Mouse (Mus musculus) lung, postnatal 14 days (tissue): ENCODE measurements around the gene Ulk4.
"Not testable (repeated sequence)": the region's sequence is repeated elsewhere in the genome, so short reads cannot be mapped to it uniquely, and the experiment has no call there.

Experiments
- DNase-seq: peaks from one replicate; pipeline ENCODE4 v3.0.0; 2021

Ulk4 gene

DNA sequence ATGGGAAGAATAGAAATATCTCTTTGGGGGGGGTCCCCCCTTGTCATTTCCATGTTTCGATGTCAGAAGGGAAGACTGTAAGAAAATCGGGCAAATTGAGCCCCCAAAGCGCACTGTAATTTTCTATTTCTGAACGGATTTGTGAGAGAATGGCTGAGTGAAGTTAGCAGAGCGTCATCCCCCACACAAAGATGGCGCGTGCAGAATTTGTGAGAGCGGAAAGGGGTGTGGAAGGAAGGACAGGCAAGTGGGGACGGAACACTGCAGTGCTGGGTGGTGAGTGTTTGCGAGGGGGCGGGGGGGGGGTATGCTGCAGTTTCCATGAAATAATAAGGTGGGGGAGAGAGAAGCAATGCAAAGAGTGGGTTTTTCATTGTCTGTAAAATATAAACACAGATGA lies 347.9 kb downstream of the Ulk4 start, which contains the start of gene Ctnnb1:
Gene Ctnnb1 (plus strand): TSS at position 136 of the 400 bp plus-strand sequence.
- DNase-seq: no peak

DNA sequence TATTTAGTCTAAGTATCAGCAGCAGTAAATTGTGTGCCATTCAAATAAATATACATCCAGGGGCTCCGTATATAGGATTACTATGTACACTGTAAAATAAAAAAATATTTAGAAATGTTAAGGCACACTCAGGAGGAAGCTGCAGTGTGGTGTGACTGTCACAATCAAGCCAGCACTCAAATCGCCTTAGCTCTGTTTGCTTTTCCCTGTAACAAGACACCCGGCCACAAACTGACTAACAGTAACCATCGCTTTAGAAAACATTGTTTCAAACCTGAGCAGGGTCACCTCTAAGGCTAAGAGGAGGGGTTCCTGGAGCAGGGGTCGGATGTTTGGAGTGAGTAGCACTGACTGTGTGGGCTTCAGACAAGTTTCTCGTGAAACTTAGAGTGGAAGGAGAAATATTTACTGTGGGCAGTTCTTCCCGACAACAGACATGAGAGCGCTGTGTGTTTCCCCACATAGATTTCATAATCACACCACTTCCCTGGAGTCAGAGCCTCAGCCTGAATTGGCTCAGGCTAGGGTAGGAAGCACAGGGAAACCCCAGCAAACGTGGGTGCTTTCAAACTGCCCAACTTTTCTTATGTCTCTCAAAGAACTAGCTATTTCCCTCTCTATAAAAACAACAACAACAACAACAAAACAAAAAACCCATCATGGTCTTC lies 349.9 kb downstream of the Ulk4 start:
- no peak for DNase-seq

DNA sequence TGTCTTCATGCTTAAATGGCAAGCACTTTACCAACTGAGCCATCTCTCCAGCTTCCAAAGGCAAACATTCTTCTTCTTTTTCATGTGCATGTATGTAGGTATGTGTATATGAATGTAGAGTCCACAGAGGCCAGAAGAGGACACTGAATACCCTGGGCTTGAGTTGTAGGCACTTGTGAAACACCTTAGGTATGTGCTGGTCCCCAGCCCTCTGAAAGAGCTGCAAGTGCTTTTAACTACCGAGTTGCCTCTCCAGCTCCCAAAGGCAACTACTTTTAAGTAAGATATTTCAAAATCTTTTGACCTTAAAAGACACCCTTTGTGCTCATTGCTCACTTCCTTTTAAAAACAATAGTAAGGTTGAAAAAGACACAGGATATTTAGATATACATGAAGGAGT lies 350.9 kb downstream of the Ulk4 start:
- no peak for DNase-seq

DNA sequence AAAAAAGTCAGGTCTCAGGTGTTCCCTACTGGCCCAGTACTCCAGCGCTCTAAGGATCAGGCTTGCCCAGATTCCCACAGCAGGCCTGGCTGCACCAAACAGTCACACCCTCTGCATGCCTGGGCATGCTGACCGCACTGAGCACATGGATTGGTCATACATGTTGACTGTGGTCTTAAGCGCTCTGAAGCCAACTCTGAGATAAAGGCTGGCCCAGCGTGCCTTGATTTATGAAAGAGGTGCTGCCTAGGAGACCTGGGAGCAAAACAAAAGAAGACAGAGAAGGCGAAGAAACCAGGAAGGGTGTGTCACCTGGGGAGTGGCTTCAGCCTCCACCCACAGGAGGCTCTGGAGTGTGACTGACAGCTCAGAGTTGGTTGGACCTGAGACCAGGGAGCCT lies 357.9 kb downstream of the Ulk4 start:
- DNase-seq: no peak

DNA sequence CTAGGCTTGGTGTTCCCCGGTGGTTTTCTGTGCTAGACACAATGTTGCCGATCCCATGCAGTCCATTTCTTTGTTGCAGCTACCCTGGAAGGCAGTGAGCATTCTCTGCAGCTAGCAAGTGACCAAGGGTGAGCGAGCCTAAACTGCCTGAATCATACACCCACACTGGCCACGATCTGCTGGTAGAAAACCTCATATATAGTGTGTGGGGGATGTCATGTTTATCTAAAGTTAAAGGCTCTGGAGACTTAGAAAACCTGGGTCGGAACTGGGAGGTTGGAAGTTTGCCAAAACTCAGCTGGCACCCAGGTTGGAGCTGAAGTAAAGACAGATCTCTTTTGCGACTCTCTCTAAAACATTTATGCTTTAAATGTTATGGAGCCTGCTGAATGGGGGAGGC lies 358.4 kb downstream of the Ulk4 start:
- DNase-seq: no peak

DNA sequence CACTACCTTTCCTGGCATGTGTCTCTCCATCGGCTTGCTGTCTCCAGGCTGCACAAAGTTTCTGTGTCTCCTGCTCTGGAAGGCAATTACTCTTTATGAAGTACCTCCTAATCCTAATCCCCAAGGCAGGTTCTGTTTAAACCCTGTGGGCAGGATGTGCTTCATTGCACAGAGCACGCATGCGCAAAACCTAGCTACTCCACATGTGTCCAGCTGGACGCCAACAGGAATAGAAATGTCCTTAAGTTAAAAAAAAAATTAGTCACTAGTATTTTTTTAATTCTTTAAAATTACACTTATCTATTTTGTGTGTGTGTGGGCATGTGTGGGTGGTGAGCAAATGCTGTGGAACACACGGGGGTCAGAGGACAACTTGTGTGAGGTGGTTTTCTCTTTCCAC lies 358.8 kb downstream of the Ulk4 start:
- DNase-seq: no peak

DNA sequence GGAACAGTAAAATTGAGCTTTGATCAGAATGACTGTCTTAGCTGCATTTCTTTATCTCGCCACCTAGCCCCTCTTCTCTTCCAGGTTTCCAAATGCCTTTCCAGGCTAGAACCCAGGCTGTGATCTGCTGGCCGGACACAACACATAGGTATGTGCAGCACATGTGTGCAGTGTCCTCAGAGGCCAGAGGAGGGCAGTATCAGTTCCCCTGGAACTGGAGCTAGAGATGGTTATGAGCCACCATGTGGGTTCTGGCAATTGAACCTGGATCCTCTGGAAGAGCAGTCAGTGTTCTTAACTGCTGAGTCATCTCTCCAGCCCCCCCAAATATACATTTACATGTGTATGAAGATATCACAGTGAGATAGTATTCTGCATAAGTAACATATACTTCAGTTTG lies 359.4 kb downstream of the Ulk4 start:
- DNase-seq: not testable (repeated sequence)

DNA sequence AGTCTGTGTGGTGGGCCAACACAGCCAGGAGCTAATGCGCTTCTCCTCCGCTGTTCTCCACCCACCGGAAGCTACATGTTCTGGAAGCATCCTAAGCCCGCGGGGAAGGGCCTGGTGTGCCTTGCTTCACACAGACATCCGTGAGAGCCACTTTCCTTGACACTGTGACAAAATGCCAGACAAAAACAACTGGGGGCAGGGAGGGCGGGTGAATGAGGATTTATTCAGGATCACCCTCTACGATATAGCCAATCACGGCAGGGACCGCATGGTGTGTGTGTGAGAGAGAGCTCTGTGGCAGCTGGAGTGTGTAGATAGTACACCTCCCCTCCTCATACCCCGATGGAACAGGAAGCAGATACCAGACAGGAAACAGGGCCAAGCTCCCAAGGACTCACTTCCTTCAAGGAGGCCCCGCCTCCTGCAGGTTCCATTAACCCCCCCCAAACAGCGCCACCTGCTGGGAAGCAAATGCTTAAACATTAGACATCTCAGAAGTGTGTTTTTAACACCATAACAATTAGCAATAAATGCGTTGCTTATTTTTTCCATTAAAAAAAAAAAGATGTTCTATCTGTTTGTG lies 362.0 kb downstream of the Ulk4 start:
- DNase-seq: peak; percentile 58

DNA sequence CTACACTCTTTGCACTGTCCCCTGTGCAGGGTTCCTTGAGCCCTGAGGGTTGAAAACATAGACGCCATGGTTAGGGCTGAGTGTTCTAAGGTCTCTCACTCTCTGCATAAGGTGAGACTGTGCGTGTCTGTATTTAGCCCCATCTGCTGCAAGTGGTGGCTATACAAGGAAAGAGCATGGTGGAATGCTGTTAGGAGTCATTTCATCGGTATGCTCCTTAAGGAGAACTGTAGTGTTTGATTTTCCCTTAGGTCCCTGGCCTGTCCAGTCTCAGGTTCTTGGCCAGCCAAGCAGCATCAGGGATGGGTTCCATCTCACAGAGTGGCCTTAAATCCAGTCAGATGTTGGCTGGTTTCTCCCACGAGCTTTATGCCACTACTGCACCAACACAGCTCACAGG lies 362.6 kb downstream of the Ulk4 start:
- DNase-seq: no peak

DNA sequence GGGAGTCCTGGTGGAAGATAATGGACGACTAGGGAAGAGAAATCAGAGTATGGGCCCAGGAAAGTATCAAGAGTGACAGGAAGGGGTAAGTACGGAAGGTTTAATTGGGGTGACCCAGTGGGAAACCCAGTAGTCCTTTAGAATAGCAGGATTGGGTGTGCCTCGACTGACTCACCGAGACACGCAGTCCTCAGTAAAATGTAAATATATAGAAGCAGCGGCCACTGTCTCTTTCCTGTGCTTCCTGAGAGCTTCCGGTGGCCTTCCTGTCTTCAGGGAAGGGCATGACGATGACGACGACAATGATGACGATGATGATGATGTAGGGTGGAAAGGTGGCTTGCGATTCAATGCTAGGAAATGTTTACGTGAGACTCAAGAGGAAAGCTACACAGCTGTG lies 363.8 kb downstream of the Ulk4 start:
- no peak for DNase-seq

DNA sequence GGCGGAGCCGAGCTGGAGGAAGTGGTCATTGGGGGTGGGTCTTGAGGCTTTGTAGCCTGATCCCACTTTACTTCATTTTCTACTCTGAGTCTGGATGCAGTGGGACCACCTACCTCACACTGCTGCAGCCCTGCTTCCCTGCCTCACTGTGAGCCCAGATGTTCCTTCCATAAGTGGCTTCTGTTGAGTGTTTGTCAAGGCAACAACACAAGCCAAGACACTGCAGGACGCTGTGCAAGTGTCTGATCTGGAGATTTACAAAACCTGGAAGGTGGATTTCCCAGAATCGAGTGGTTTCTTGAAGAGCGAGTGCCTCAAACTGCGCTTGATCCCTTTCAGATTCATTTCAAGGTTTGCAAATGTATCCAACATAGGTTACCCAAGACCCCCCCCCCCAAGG lies 368.5 kb downstream of the Ulk4 start:
- no peak for DNase-seq
